Mouse (Mus musculus) MEL (cell line): ENCODE data around the gene Vmn1r13.

Experiments used
- CTCF ChIP-seq, 3 experiments: IDR thresholded peaks in 2 of 3; conservative IDR thresholded peaks in 1 of 3; 2 replicates each; pipeline ENCODE4 v1.5.1; 2011 to 2012; ENCODE audit warnings: low read length in 3 of 3, low read depth in 2 of 3, mild to moderate bottlenecking in 2 of 3, improper control_type of control experiment in 1 of 3, inconsistent platforms in 1 of 3, mixed read lengths in 1 of 3, moderate library complexity in 1 of 3; ENCODE audit not compliant: control insufficient read depth in 1 of 3, insufficient read depth in 1 of 3, poor library complexity in 1 of 3, severe bottlenecking in 1 of 3
- E2F4 ChIP-seq: IDR thresholded peaks from 2 replicates; pipeline ENCODE4 v1.6.1; 2011; ENCODE audit warnings: low read depth, low read length, improper control_type of control experiment, borderline replicate concordance
- EP300 ChIP-seq, 2 experiments: IDR thresholded peaks; 2 replicates each; pipeline ENCODE4 v1.6.1; 2011; ENCODE audit warnings: improper control_type of control experiment in 2 of 2, low read length in 2 of 2, low read depth in 1 of 2, mild to moderate bottlenecking in 1 of 2
- GATA1 ChIP-seq: IDR thresholded peaks from 2 replicates; pipeline ENCODE4 v1.6.1; 2011; ENCODE audit warnings: low read depth, low read length, improper control_type of control experiment
- HCFC1 ChIP-seq: IDR thresholded peaks from 2 replicates; pipeline ENCODE4 v1.6.1; 2012; ENCODE audit warnings: low read depth, mild to moderate bottlenecking, inconsistent platforms, low read length, improper control_type of control experiment, moderate library complexity
- MXI1 ChIP-seq: IDR thresholded peaks from 2 replicates; pipeline ENCODE4 v1.6.1; 2011; ENCODE audit warnings: mild to moderate bottlenecking, low read depth, low read length, improper control_type of control experiment
- NELFE ChIP-seq: IDR thresholded peaks from 2 replicates; pipeline ENCODE4 v1.6.1; 2011; ENCODE audit warnings: low read depth, low read length, improper control_type of control experiment
- POLR2A ChIP-seq, 2 experiments: IDR thresholded peaks; 2 replicates each; pipeline ENCODE4 v1.6.1; 2011 to 2012; ENCODE audit warnings: low read length in 2 of 2, mild to moderate bottlenecking in 2 of 2, control low read depth in 1 of 2, improper control_type of control experiment in 1 of 2, low read depth in 1 of 2, moderate library complexity in 1 of 2; ENCODE audit not compliant: control insufficient read depth in 1 of 2, insufficient read depth in 1 of 2, poor library complexity in 1 of 2
- POLR2AphosphoS5 ChIP-seq: IDR thresholded peaks from 2 replicates; pipeline ENCODE4 v1.6.1; 2012; ENCODE audit warnings: low read depth, borderline replicate concordance, mild to moderate bottlenecking, inconsistent platforms, low read length, moderate library complexity, mixed read lengths
- TAL1 ChIP-seq: IDR thresholded peaks from 2 replicates; pipeline ENCODE4 v1.6.1; 2012; ENCODE audit warnings: mild to moderate bottlenecking, inconsistent platforms, low read length, moderate library complexity, mixed read lengths
- USF1 ChIP-seq: IDR thresholded peaks from 2 replicates; pipeline ENCODE4 v1.6.1; 2014; ENCODE audit warnings: low read depth, mild to moderate bottlenecking, inconsistent platforms, low read length, improper control_type of control experiment, moderate library complexity
- ZC3H11A ChIP-seq: IDR thresholded peaks from 2 replicates; pipeline ENCODE4 v1.6.1; 2012; ENCODE audit warnings: low read depth, mild to moderate bottlenecking, inconsistent platforms, low read length, improper control_type of control experiment
- ZNF384 ChIP-seq: IDR thresholded peaks from 2 replicates; pipeline ENCODE4 v1.6.1; 2012; ENCODE audit warnings: low read depth, mild to moderate bottlenecking, inconsistent platforms, low read length, improper control_type of control experiment

DNA sequence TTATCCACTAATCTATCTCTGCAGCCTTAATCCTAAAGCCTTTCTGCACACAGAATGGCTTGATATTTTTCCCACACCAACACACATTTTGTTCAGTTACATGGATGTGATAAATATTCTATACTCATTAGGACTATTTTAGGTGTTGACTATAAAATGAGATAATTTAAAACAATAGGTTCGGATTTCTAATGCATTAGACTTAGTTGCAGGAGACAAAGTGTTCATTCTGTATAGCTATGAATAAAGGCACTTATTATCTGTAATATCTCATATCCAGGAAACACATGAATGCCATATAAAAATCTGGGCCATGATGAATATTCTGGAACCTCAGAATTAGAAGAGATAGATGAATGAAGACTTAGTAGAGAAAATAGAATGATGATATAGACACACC, 54.6 kb downstream of the Vmn1r13 start, which contains the start of gene Vmn1r15:
- TF ChIP-seq CTCF (IDR thresholded peaks at IDR 0.05 in 2 of 3, conservative IDR thresholded peaks at IDR 0.05 in 1 of 3; ENCODE audit: control insufficient read depth in 1 of 3, insufficient read depth in 1 of 3, low read depth in 2 of 3, low read length in 3 of 3, poor library complexity in 1 of 3, severe bottlenecking in 1 of 3) (no peak), E2F4 (no peak), MXI1 (no peak), USF1 (no peak), NELFE (no peak), GATA1 (no peak), EP300 (IDR thresholded peaks at IDR 0.05; ENCODE audit: low read depth in 1 of 2, low read length in 2 of 2) (no peak), TAL1 (no peak), POLR2A (IDR thresholded peaks at IDR 0.05; ENCODE audit: control insufficient read depth in 1 of 2, insufficient read depth in 1 of 2, low read depth in 1 of 2, low read length in 2 of 2, poor library complexity in 1 of 2) (no peak), ZNF384 (no peak), HCFC1 (no peak), POLR2AphosphoS5 (no peak), ZC3H11A (no peak)
